Mouse (Mus musculus) C2C12 (cell line): ENCODE measurements at regions not wholly inside any gene's neighbourhood (a gene's known extent, or its start where the extent isn't known, plus 50 kb on each side); places are given as distances from the start of the nearest gene placed in this dataset.

Experiments used
- H3K27me3 ChIP-seq: one replicate; pipeline ENCODE4 v1.6.1; 2011; ENCODE audit not compliant: control insufficient read depth, insufficient read depth, insufficient read length
- H3K36me3 ChIP-seq: one replicate; pipeline ENCODE4 v1.6.1; 2011; ENCODE audit not compliant: control insufficient read depth, insufficient read depth
- H3K4me3 ChIP-seq: one replicate; pipeline ENCODE4 v1.5.1; 2011; ENCODE audit warnings: mild to moderate bottlenecking, control low read depth; ENCODE audit not compliant: poor library complexity, insufficient read depth, severe bottlenecking
- H3K79me2 ChIP-seq: one replicate; pipeline ENCODE4 v1.6.1; 2011; ENCODE audit not compliant: control insufficient read depth, insufficient read depth
- H3K79me3 ChIP-seq: one replicate; pipeline ENCODE4 v1.6.1; 2011; ENCODE audit warnings: low read depth, control low read depth
- H3ac ChIP-seq: one replicate; pipeline ENCODE3; 2011; ENCODE audit warnings: low read depth; ENCODE audit not compliant: control insufficient read depth, insufficient read length
- CEBPB ChIP-seq: IDR thresholded peaks from one replicate; pipeline ENCODE4 v1.6.1; 2011; ENCODE audit warnings: low read depth, mild to moderate bottlenecking, control low read depth, moderate library complexity
- CTCF ChIP-seq: IDR thresholded peaks from one replicate; pipeline ENCODE4 v1.5.1; 2011; ENCODE audit not compliant: control insufficient read depth, insufficient read depth, insufficient read length
- FOSL1 ChIP-seq: IDR thresholded peaks from one replicate; pipeline ENCODE4 v1.8.0; 2011; ENCODE audit warnings: mild to moderate bottlenecking, low read length; ENCODE audit not compliant: poor library complexity, insufficient read depth, severe bottlenecking
- MAX ChIP-seq: IDR thresholded peaks from one replicate; pipeline ENCODE4 v1.6.1; 2011; ENCODE audit warnings: mild to moderate bottlenecking, control low read depth
- MYOD1 ChIP-seq: IDR thresholded peaks from one replicate; pipeline ENCODE4 v1.6.1; 2011; ENCODE audit warnings: low read depth; ENCODE audit not compliant: control insufficient read depth, insufficient read length
- MYOG ChIP-seq: IDR thresholded peaks from one replicate; pipeline ENCODE4 v1.6.1; 2011; ENCODE audit not compliant: control insufficient read depth, insufficient read length; ENCODE audit errors: extremely low read depth
- USF1 ChIP-seq: IDR thresholded peaks from one replicate; pipeline ENCODE4 v1.6.1; 2011; ENCODE audit warnings: low read depth, mild to moderate bottlenecking, control low read depth, moderate library complexity

- no peak overlapping the region for H3ac ChIP-seq
- no peaks in the 10 kb centered on the region for H3K27me3 ChIP-seq
- H3K4me3 ChIP-seq, result no peak overlapping the region
- H3K36me3 ChIP-seq, result no peaks in the 10 kb centered on the region
- TF ChIP-seq MYOD1 (no peak), FOSL1 (no peak)
- H3K79me3 ChIP-seq, result no peaks in the 10 kb centered on the region
- H3K79me2 ChIP-seq, result no peaks in the 10 kb centered on the region
Measured at GRCm38 (mm10) chr3:126514842-126515241, 81.3 kb upstream of the Camk2d start.

DNA sequence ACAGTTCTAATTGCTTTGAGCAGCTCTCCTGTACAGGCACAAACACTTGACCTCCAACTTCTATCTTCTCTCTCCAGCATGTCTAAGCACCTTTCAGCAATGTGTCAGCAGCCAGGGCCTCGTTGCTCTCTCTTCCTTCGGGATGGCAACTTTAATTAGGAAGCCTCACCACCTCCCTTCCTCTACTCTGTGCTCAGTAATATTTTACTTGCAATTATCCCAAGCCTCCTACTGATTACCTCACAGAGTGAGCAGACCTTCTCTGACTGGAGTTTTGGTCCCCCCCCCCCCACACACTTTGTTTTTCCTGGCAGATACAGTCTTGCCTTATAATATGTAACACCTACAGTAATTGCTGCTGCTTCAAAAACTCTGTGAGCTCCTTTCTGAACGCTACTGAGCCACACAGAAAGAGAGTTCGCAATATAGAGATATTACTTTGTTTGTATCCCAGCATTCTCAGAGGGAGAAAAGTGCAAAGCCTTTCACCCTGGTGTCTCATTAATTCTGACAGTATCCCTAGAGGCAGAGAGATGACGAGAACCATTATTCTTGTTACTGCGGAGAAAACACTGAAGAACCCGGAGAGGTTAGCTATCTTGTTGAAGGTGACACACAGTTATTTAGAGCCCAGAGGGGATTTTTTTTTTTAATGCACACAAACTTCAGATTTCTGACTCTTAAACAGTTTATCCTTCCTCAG, 61.8 kb upstream of the Camk2d start:
- no peak overlapping the region for H3K4me3 ChIP-seq
- H3K79me2 ChIP-seq, result no peaks in the 10 kb centered on the region
- H3ac ChIP-seq, result no peak overlapping the region
- H3K36me3 ChIP-seq, result no peaks in the 10 kb centered on the region
- H3K79me3 ChIP-seq, result no peaks in the 10 kb centered on the region
- TF ChIP-seq MYOD1, result no peak
- no peak for TF ChIP-seq CEBPB
- no peak for TF ChIP-seq MYOG
- TF ChIP-seq MAX, result no peak
- no peak for TF ChIP-seq FOSL1
- no peak for TF ChIP-seq CTCF
- H3K27me3 ChIP-seq, result no peaks in the 10 kb centered on the region

DNA sequence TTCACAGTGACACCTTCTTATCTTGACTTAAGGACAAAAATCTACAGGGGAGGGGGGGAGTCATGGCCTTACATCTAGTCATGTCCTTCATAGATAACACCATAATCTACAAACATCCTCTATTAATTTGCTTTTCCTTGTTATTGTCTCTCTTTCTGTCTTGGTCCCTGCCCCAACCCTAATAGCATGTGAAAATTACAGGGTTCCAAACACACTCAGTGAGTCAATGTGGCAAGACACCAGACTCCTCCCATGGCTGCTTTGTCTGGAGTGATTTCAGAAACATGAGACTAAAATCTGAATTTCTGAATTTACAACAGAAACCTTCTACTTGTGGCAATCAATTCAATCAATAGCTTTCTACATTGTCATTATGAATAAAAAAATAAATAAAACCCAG, 60.8 kb upstream of the Camk2d start:
- no peak for TF ChIP-seq MYOD1
- no peak for TF ChIP-seq MAX
- TF ChIP-seq MYOG, result no peak
- no peak for TF ChIP-seq USF1
- no peak for TF ChIP-seq CEBPB
- TF ChIP-seq CTCF, result no peak
- TF ChIP-seq FOSL1, result no peak
- Histone ChIP-seq H3K27me3 (no peaks in the 10 kb centered on the region), H3K79me2 (no peaks in the 10 kb centered on the region), H3ac (no peak overlapping the region), H3K79me3 (no peaks in the 10 kb centered on the region), H3K4me3 (no peak overlapping the region), H3K36me3 (no peaks in the 10 kb centered on the region)

DNA sequence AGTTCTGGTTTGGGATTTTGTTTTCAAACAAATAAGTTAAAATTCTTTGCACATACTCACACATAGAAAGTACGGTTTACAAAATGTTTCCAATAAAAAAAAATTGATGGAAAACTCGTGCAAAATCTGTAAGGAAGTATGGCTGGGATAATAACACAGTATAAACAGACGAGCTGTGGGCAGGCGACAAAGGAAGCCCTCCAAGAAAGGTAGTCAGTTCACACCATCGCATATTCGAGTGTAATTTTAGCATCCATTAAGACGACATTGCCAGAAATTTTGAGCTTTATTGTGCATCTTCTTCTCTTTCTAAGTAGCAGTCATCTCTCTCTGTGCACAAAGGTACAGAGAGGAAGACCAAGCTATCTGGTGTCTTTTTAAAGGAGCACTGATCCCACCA, 57.6 kb upstream of the Camk2d start:
- no peaks in the 10 kb centered on the region for H3K27me3 ChIP-seq
- no peaks in the 10 kb centered on the region for H3K79me3 ChIP-seq
- H3K36me3 ChIP-seq, result no peaks in the 10 kb centered on the region
- no peak for TF ChIP-seq CEBPB
- no peak for TF ChIP-seq USF1
- no peak for TF ChIP-seq MYOG
- no peak for TF ChIP-seq MAX
- TF ChIP-seq FOSL1, result no peak
- TF ChIP-seq CTCF, result no peak
- TF ChIP-seq MYOD1, result no peak
- H3K79me2 ChIP-seq, result no peaks in the 10 kb centered on the region
- H3ac ChIP-seq, result no peak overlapping the region
- H3K4me3 ChIP-seq, result no peak overlapping the region

DNA sequence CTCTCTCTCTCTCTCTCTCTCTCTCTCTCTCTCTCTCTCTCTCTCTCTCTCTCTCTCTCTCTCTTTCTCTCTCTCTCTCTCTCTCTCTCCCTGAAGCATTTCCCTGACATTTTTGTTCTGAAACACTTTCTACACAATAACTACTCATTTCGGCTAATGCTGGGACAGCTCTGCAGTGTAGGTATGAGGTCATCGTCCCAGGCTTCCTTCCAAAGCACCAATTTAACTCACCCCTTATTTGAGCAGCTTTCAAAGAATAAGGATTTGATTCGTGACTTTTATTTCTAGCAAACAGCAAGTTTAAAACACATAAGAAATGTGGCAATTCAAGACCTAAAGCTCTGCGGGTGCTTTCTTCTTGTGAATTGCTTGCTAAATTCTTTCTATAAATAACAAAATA, 55.0 kb upstream of the Camk2d start:
- H3K79me2 ChIP-seq, result no peaks in the 10 kb centered on the region
- TF ChIP-seq FOSL1, result no peak
- no peak for TF ChIP-seq MAX
- TF ChIP-seq MYOD1, result no peak
- no peak for TF ChIP-seq CEBPB
- no peak for TF ChIP-seq MYOG
- no peak for TF ChIP-seq USF1
- TF ChIP-seq CTCF, result no peak

More for the DNA sequence above, 55.0 kb upstream of the Camk2d start:
- Histone ChIP-seq H3K27me3 (no peaks in the 10 kb centered on the region), H3ac (no peak overlapping the region), H3K36me3 (no peaks in the 10 kb centered on the region), H3K79me3 (no peaks in the 10 kb centered on the region), H3K4me3 (no peak overlapping the region)
